Mouse (Mus musculus) cortical plate, adult 2 months (tissue): ENCODE measurements around the gene Ccl11.

ENCODE experiments used
- CTCF ChIP-seq: fragments of 200-500 bp; IDR thresholded peaks from 2 replicates; pipeline ENCODE4 v1.5.1; 2011; ENCODE audit warnings: mild to moderate bottlenecking, control low read depth, low read length; ENCODE audit not compliant: insufficient read depth; ENCODE audit errors: extremely low read depth
- POLR2A ChIP-seq: fragments of 200-500 bp; IDR thresholded peaks from 2 replicates; pipeline ENCODE4 v1.6.1; 2011; ENCODE audit warnings: mild to moderate bottlenecking, low read length, control low read depth; ENCODE audit not compliant: insufficient read depth; ENCODE audit errors: extremely low read depth

- TF ChIP-seq POLR2A (no peak), CTCF (no peak)
These were observed 15.9 kb upstream of the Ccl11 start for GRCm38 (mm10) chr11:82041671-82042080.
